Mouse (Mus musculus) limb, embryonic 14.5 days (tissue): ENCODE data around the gene Mmp15. TPM values are rescaled to one million over a fixed set of nuclear protein-coding genes. Genes with fewer than 3 reads are reported as not detected.

Source experiments
- ATAC-seq: fragments of 200-750 bp; cut with Nextera tagmentation; 2 replicates; pipeline ENCODE4 v1.8.0; 2017; ENCODE audit warnings: low read depth, moderate number of reproducible peaks, moderate TSS enrichment; ENCODE audit not compliant: low FRiP score
- DNase-seq: peaks from one replicate; pipeline ENCODE4 v3.0.0-alpha.2; 2015; ENCODE audit warnings: low spot score
- H3K27ac ChIP-seq: fragments of 300-500 bp; sonication (generic); replicated peaks from 2 replicates; pipeline ENCODE4 v1.5.1; 2014; ENCODE audit warnings: low read depth, mild to moderate bottlenecking, low read length, moderate library complexity, mixed read lengths
- H3K27me3 ChIP-seq: fragments of 300-500 bp; sonication (generic); 2 replicates; pipeline ENCODE4 v1.6.1; 2014; ENCODE audit warnings: low read length, mixed read lengths; ENCODE audit not compliant: control insufficient read depth, insufficient read depth
- H3K36me3 ChIP-seq: fragments of 300-500 bp; sonication (generic); 2 replicates; pipeline ENCODE4 v1.6.1; 2014; ENCODE audit warnings: mild to moderate bottlenecking, low read length, moderate library complexity, mixed read lengths; ENCODE audit not compliant: control insufficient read depth, insufficient read depth
- H3K4me1 ChIP-seq: fragments of 300-500 bp; sonication (generic); 2 replicates; pipeline ENCODE4 v1.6.1; 2014; ENCODE audit warnings: antibody characterized with exemption, low read length, mixed read lengths; ENCODE audit not compliant: control insufficient read depth, insufficient read depth
- H3K4me2 ChIP-seq: fragments of 300-500 bp; sonication (generic); replicated peaks from 2 replicates; pipeline ENCODE4 v1.6.1; 2014; ENCODE audit warnings: low read depth, mild to moderate bottlenecking, low read length, moderate library complexity; ENCODE audit not compliant: severe bottlenecking
- H3K4me3 ChIP-seq: fragments of 300-500 bp; sonication (generic); replicated peaks from 2 replicates; pipeline ENCODE4 v1.5.1; 2014; ENCODE audit warnings: low read length
- H3K9ac ChIP-seq: fragments of 300-500 bp; sonication (generic); 2 replicates; pipeline ENCODE4 v1.6.1; 2014; ENCODE audit warnings: mild to moderate bottlenecking, low read depth, low read length, moderate library complexity; ENCODE audit not compliant: severe bottlenecking
- H3K9me3 ChIP-seq: fragments of 300-500 bp; sonication (generic); 2 replicates; pipeline ENCODE4 v1.6.1; 2016; ENCODE audit warnings: low read length; ENCODE audit not compliant: control insufficient read depth
- POLR2A ChIP-seq: fragments of 200-500 bp; IDR thresholded peaks from 2 replicates; pipeline ENCODE4 v1.8.0; 2012; ENCODE audit warnings: inconsistent platforms, mild to moderate bottlenecking, moderate library complexity, borderline replicate concordance; ENCODE audit not compliant: insufficient read depth, insufficient read length; ENCODE audit errors: extremely low read depth
- WGBS: fragments of 180-500 bp; shearing (Covaris S2); extraction: QIAGEN DNeasy Blood & Tissue Kit; methylation state at CpG from one replicate; pipeline ENCODE4 v1.1.7; 2014; 5-methylcytosine and 5-hydroxymethylcytosine counted together
- polyA plus RNA-seq, 2 experiments: library from polyadenylated mRNA; depleted of rRNA in 1 of 2; stranded (reverse) in 1 of 2; unstranded in 1 of 2; fragments of >200 nt; fragmentation: Nextera tagmentation in 1 of 2; extraction: Ambion mirVana in 1 of 2; gene quantifications; 2 replicates each; pipeline versions ENCODE4 v1.2.1 to v1.2.3; 2012 to 2014

Gene Mmp15
- polyA plus RNA-seq, 2 experiments = 10.5 to 12.6 TPM

GRCm38 (mm10) chr8:95341721-95342120 is 10.3 kb upstream of the Mmp15 start:
- H3K27ac ChIP-seq = no peak overlapping the region
- no peak overlapping the region for H3K9ac ChIP-seq
- H3K27me3 ChIP-seq = no peaks in the 10 kb centered on the region
- no peaks in the 10 kb centered on the region for H3K4me1 ChIP-seq
- 68% methylated on average over 5 of the region's 5 CpGs for WGBS
- no peak overlapping the region for H3K4me2 ChIP-seq
- no peak for TF ChIP-seq POLR2A
- ATAC-seq = no peak
- no peak overlapping the region for H3K4me3 ChIP-seq
- peaks cover 52% of the 10 kb centered on the region for H3K36me3 ChIP-seq
- no peak for DNase-seq
- no peaks in the 10 kb centered on the region for H3K9me3 ChIP-seq

- peaks cover 31% of the 10 kb centered on the region for H3K36me3 ChIP-seq
- H3K4me3 ChIP-seq = no peak overlapping the region
- H3K27ac ChIP-seq = no peak overlapping the region
- H3K9me3 ChIP-seq = no peaks in the 10 kb centered on the region
- peaks cover 10% of the 10 kb centered on the region for H3K4me1 ChIP-seq
- ATAC-seq (no peak), DNase-seq (no peak)
- no peak for TF ChIP-seq POLR2A
- no peak overlapping the region for H3K9ac ChIP-seq
- no peak overlapping the region for H3K4me2 ChIP-seq
- H3K27me3 ChIP-seq = no peaks in the 10 kb centered on the region
- WGBS = 80% methylated on average over 6 of the region's 6 CpGs
These were observed 7.4 kb upstream of the Mmp15 start for GRCm38 (mm10) chr8:95344668-95345067.

- Histone ChIP-seq H3K27ac (no peak overlapping the region), H3K4me1 (peaks cover 14% of the 10 kb centered on the region), H3K4me3 (no peak overlapping the region), H3K9me3 (no peaks in the 10 kb centered on the region), H3K36me3 (peaks cover 26% of the 10 kb centered on the region), H3K27me3 (peaks cover 9% of the 10 kb centered on the region), H3K9ac (no peak overlapping the region), H3K4me2 (no peak overlapping the region)
- 13% methylated on average over 8 of the region's 8 CpGs for WGBS
- ATAC-seq (peak; percentile 62), DNase-seq (peak; percentile 89)
- TF ChIP-seq POLR2A = no peak
These were observed 5.2 kb upstream of the Mmp15 start for GRCm38 (mm10) chr8:95346643-95347545.

GRCm38 (mm10) chr8:95348356-95348755 is 3.7 kb upstream of the Mmp15 start:
- H3K9me3 ChIP-seq = no peaks in the 10 kb centered on the region
- peaks cover 12% of the 10 kb centered on the region for H3K27me3 ChIP-seq
- ATAC-seq = no peak
- peaks cover 16% of the 10 kb centered on the region for H3K4me1 ChIP-seq
- no peak overlapping the region for H3K9ac ChIP-seq
- H3K27ac ChIP-seq = no peak overlapping the region
- H3K36me3 ChIP-seq = peaks cover 18% of the 10 kb centered on the region
- no peak overlapping the region for H3K4me3 ChIP-seq
- no peak for TF ChIP-seq POLR2A
- 77% methylated on average over 2 of the region's 2 CpGs for WGBS
- no peak for DNase-seq
- no peak overlapping the region for H3K4me2 ChIP-seq

- Histone ChIP-seq H3K36me3 (peaks cover 11% of the 10 kb centered on the region), H3K9me3 (no peaks in the 10 kb centered on the region), H3K27me3 (peaks cover 12% of the 10 kb centered on the region), H3K4me1 (peaks cover 19% of the 10 kb centered on the region), H3K27ac (no peak overlapping the region), H3K9ac (no peak overlapping the region), H3K4me3 (no peak overlapping the region), H3K4me2 (no peak overlapping the region)
- TF ChIP-seq POLR2A = no peak
- DNase-seq (no peak), ATAC-seq (no peak)
- 53% methylated on average over 18 of the region's 19 CpGs for WGBS
These were observed 3.0 kb upstream of the Mmp15 start for GRCm38 (mm10) chr8:95348811-95349630.
